Mouse (Mus musculus): ENCODE measurements around the gene Ppcdc. TPM values are rescaled to one million over a fixed set of nuclear protein-coding genes. Genes with fewer than 3 reads are reported as not detected.

Ppcdc gene
- polyA plus RNA-seq (2021) = 35.2 TPM

GRCm38 (mm10) chr9:57439522-57440295, at the start of gene Ppcdc:
Ppcdc (minus strand) TSS chr9:57440124.
- TF ChIP-seq CTCF (IDR thresholded peaks at IDR 0.05) = no peak
- ATAC-seq (peak; percentile 78), DNase-seq (ENCODE audit: low read depth, low spot score) (peak; percentile 91)
- CTCF ChIA-PET = no interaction called here
- in situ Hi-C loops (cut with MboI; ENCODE audit: low pct_unique_long_range_greater_than_20kb) = loop anchor here (10.0 to 25.0 kb wide), 2 partner anchors 285 to 502 kb away; partner anchors contain the start of genes Commd4, Imp3 and Snx33
- H3K27me3 ChIP-seq = no peaks in the 10 kb centered on the region
- POLR2A ChIA-PET = interaction anchor here (0.6 to 1.3 kb wide), 3 partner anchors 18 to 503 kb away, joined by 3 to 4 read pairs (median 3); no protein-coding TSS in a partner anchor

GRCm38 (mm10) chr9:57487807-57488206, 47.9 kb upstream of the Ppcdc start:
- in situ Hi-C loops (cut with MboI; ENCODE audit: low pct_unique_long_range_greater_than_20kb) = no loop called here
- CTCF ChIA-PET = interaction anchor here (0.7 to 1.4 kb wide), 2 partner anchors 10 to 29 kb away, joined by 3 to 4 read pairs; no protein-coding TSS in a partner anchor
- ATAC-seq = no peak
- DNase-seq (ENCODE audit: low read depth, low spot score) = no peak
- POLR2A ChIA-PET = no interaction called here
- H3K27me3 ChIP-seq = peaks cover 6% of the 10 kb centered on the region
- no peak for TF ChIP-seq CTCF (IDR thresholded peaks at IDR 0.05)

GRCm38 (mm10) chr9:57485774-57486173, 45.9 kb upstream of the Ppcdc start:
- ATAC-seq = no peak
- in situ Hi-C loops (cut with MboI; ENCODE audit: low pct_unique_long_range_greater_than_20kb) = no loop called here
- peaks cover 6% of the 10 kb centered on the region for H3K27me3 ChIP-seq
- ChIA-PET CTCF (interaction anchor here (0.6 to 2.5 kb wide), 8 partner anchors 12 to 165 kb away, joined by 3 to 43 read pairs (median 3); partner anchors contain the start of gene Scamp5), POLR2A (no interaction called here)
- TF ChIP-seq CTCF (IDR thresholded peaks at IDR 0.05) = peak; percentile 93
- DNase-seq (ENCODE audit: low read depth, low spot score) = no peak

GRCm38 (mm10) chr9:57468914-57469313, 29.0 kb upstream of the Ppcdc start:
- no peaks in the 10 kb centered on the region for H3K27me3 ChIP-seq
- CTCF ChIA-PET = interaction anchor here (0.7 to 1.4 kb wide), 2 partner anchors 11 to 17 kb away, joined by 3 to 5 read pairs; no protein-coding TSS in a partner anchor
- no peak for TF ChIP-seq CTCF (IDR thresholded peaks at IDR 0.05)
- DNase-seq (ENCODE audit: low read depth, low spot score) (no peak), ATAC-seq (no peak)
- POLR2A ChIA-PET = no interaction called here
- in situ Hi-C loops (cut with MboI; ENCODE audit: low pct_unique_long_range_greater_than_20kb) = no loop called here

- no peak for TF ChIP-seq CTCF (IDR thresholded peaks at IDR 0.05)
- in situ Hi-C loops (cut with MboI; ENCODE audit: low pct_unique_long_range_greater_than_20kb) = no loop called here
- CTCF ChIA-PET = interaction anchor here (0.7 to 1.4 kb wide), 2 partner anchors 10 to 18 kb away, joined by 3 to 5 read pairs; no protein-coding TSS in a partner anchor
- no peaks in the 10 kb centered on the region for H3K27me3 ChIP-seq
- POLR2A ChIA-PET = interaction anchor here (0.6 kb wide), 4 partner anchors 16 to 1371 kb away, joined by 3 read pairs; no protein-coding TSS in a partner anchor
- ATAC-seq = peak; percentile 47
- DNase-seq (ENCODE audit: low read depth, low spot score) = peak; percentile 49
Observed at GRCm38 (mm10) chr9:57467896-57468549, 28.1 kb upstream of the Ppcdc start, which contains the start of gene Scamp5. Scamp5 (minus strand) TSS chr9:57468060.

GRCm38 (mm10) chr9:57467271-57467771, 27.4 kb upstream of the Ppcdc start:
- in situ Hi-C loops (cut with MboI; ENCODE audit: low pct_unique_long_range_greater_than_20kb) = no loop called here
- ATAC-seq (peak; percentile 7), DNase-seq (ENCODE audit: low read depth, low spot score) (no peak)
- no peaks in the 10 kb centered on the region for H3K27me3 ChIP-seq
- POLR2A ChIA-PET = interaction anchor here (0.6 kb wide), 2 partner anchors 17 to 21 kb away, joined by 3 read pairs; no protein-coding TSS in a partner anchor
- TF ChIP-seq CTCF (IDR thresholded peaks at IDR 0.05) = no peak
- CTCF ChIA-PET = no interaction called here

- in situ Hi-C loops (cut with MboI; ENCODE audit: low pct_unique_long_range_greater_than_20kb) = no loop called here
Observed at GRCm38 (mm10) chr9:57466101-57466500, 26.2 kb upstream of the Ppcdc start.

GRCm38 (mm10) chr9:57462866-57463265, 22.9 kb upstream of the Ppcdc start:
- no peak for TF ChIP-seq CTCF (IDR thresholded peaks at IDR 0.05)
- ATAC-seq = no peak
- no peak for DNase-seq (ENCODE audit: low read depth, low spot score)
- ChIA-PET CTCF (interaction anchor here (1.3 kb wide), 1 partner anchor 13 kb away, joined by 3 read pairs; no protein-coding TSS in a partner anchor), POLR2A (interaction anchor here (0.7 kb wide), 2 partner anchors 18 to 300 kb away, joined by 3 to 7 read pairs; no protein-coding TSS in a partner anchor)
- H3K27me3 ChIP-seq = no peaks in the 10 kb centered on the region
- in situ Hi-C loops (cut with MboI; ENCODE audit: low pct_unique_long_range_greater_than_20kb) = no loop called here

More at GRCm38 (mm10) chr9:57466101-57466500, 26.2 kb upstream of the Ppcdc start:
- no peaks in the 10 kb centered on the region for H3K27me3 ChIP-seq
- ChIA-PET CTCF (no interaction called here), POLR2A (no interaction called here)
- TF ChIP-seq CTCF (IDR thresholded peaks at IDR 0.05) = no peak
- DNase-seq (ENCODE audit: low read depth, low spot score) = no peak
- ATAC-seq = no peak

GRCm38 (mm10) chr9:57459707-57460106, 19.8 kb upstream of the Ppcdc start:
- no peak for TF ChIP-seq CTCF (IDR thresholded peaks at IDR 0.05)
- H3K27me3 ChIP-seq = no peaks in the 10 kb centered on the region
- POLR2A ChIA-PET = interaction anchor here (1.1 kb wide), 1 partner anchor 20 kb away, joined by 4 read pairs; the partner anchor contains the start of gene Ppcdc
- DNase-seq (ENCODE audit: low read depth, low spot score) (no peak), ATAC-seq (no peak)
- in situ Hi-C loops (cut with MboI; ENCODE audit: low pct_unique_long_range_greater_than_20kb) = no loop called here
- CTCF ChIA-PET = interaction anchor here (0.9 to 1.1 kb wide), 2 partner anchors 13 to 26 kb away, joined by 3 read pairs; no protein-coding TSS in a partner anchor

- no peaks in the 10 kb centered on the region for H3K27me3 ChIP-seq
- ATAC-seq (no peak), DNase-seq (ENCODE audit: low read depth, low spot score) (no peak)
- in situ Hi-C loops (cut with MboI; ENCODE audit: low pct_unique_long_range_greater_than_20kb) = no loop called here
- ChIA-PET CTCF (no interaction called here), POLR2A (no interaction called here)
- no peak for TF ChIP-seq CTCF (IDR thresholded peaks at IDR 0.05)
Observed at GRCm38 (mm10) chr9:57453516-57453915, 13.6 kb upstream of the Ppcdc start.

All from Patski (cell line).